Mouse (Mus musculus): ENCODE results near the gene Cyp2c37.
"Not testable (repeated sequence)": the region's sequence is repeated elsewhere in the genome, so short reads cannot be mapped to it uniquely, and the experiment has no call there.

Gene Cyp2c37

GRCm38 (mm10) chr19:39992140-39992539 lies at the start of gene Cyp2c37:
TSS of gene Cyp2c37 (plus strand) at chr19:39992424.
- in situ Hi-C loops (cut with MboI; ENCODE audit: unreplicated experiment in 2 of 2), result not testable (repeated sequence)

GRCm38 (mm10) chr19:39960861-39961260 lies 31.4 kb upstream of the Cyp2c37 start:
- in situ Hi-C loops (cut with MboI; ENCODE audit: unreplicated experiment in 2 of 2), result not testable (repeated sequence)

GRCm38 (mm10) chr19:39971096-39971495 lies 21.1 kb upstream of the Cyp2c37 start:
- in situ Hi-C loops (cut with MboI; ENCODE audit: unreplicated experiment in 2 of 2), result not testable (repeated sequence)

GRCm38 (mm10) chr19:39989471-39989870 lies 2.8 kb upstream of the Cyp2c37 start:
- in situ Hi-C loops (cut with MboI; ENCODE audit: unreplicated experiment in 2 of 2), result no loop called here
